Mouse (Mus musculus): ENCODE results near the gene Gm973.

Gm973 gene

GRCm38 (mm10) chr1:59516026-59516917 lies at the start of gene Gm973:
Gene Gm973, plus strand, starts transcription at chr1:59516264.
- peak; percentile 29 for DNase-seq

DNA sequence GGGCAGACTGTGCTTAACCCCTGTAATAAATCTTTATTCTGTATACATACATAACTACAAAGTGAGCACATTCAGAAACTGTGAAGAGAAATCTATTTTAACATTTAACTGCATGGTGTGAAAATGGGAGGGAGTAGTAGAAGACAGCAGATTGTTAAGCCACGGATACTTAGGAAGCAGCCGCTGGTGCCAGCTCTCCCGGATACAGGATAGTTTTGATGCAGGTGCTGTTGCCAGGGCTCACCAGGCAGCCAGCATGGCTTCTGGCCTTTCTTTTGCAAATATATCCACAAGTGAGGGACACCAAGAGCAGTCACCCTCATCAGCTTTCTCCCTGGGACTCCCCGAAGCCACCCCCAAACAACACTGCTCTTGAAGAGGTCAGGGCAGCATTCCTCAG lies 46.9 kb upstream of the Gm973 start:
- DNase-seq = no peak

GRCm38 (mm10) chr1:59470766-59471165 lies 45.3 kb upstream of the Gm973 start:
- no peak for DNase-seq

- DNase-seq = no peak
Measured at GRCm38 (mm10) chr1:59472368-59473180, 43.5 kb upstream of the Gm973 start.

- DNase-seq = no peak
Measured at GRCm38 (mm10) chr1:59473181-59473555, 42.9 kb upstream of the Gm973 start.

- DNase-seq = no peak
Measured at GRCm38 (mm10) chr1:59475618-59476017, 40.4 kb upstream of the Gm973 start.

- no peak for DNase-seq
Measured at GRCm38 (mm10) chr1:59478911-59479310, 37.2 kb upstream of the Gm973 start.

DNA sequence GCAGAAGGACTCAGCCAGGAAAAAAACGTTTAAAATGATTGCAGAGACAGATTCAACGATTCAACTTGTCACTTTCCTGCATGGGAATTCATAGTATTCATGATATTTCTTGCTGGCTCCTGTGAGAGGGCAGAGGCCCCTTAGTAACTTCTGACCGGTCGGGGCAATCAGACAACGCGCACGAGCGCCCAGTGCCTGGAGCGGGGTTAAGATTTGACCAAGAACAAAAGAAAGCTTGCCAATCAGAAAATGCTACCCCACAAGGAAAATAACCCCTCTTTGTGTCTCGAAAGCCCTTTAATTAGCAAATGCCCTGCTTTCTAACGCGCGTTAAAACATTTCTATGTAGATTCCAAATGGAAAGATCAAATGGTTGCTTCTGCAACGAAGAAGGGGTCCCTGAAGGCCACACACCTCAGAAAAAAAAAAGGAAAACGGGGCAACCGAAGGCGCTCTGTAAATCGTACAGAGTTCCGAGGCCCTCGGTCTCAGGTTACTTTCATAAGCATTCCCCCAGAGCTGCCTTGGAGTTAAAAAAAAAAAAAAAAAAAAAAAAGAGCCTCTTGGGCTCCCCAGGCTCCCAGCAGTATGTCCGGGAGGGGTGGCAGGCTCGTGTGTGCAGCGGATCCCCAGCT lies 35.1 kb upstream of the Gm973 start:
- DNase-seq = peak; percentile 17

DNA sequence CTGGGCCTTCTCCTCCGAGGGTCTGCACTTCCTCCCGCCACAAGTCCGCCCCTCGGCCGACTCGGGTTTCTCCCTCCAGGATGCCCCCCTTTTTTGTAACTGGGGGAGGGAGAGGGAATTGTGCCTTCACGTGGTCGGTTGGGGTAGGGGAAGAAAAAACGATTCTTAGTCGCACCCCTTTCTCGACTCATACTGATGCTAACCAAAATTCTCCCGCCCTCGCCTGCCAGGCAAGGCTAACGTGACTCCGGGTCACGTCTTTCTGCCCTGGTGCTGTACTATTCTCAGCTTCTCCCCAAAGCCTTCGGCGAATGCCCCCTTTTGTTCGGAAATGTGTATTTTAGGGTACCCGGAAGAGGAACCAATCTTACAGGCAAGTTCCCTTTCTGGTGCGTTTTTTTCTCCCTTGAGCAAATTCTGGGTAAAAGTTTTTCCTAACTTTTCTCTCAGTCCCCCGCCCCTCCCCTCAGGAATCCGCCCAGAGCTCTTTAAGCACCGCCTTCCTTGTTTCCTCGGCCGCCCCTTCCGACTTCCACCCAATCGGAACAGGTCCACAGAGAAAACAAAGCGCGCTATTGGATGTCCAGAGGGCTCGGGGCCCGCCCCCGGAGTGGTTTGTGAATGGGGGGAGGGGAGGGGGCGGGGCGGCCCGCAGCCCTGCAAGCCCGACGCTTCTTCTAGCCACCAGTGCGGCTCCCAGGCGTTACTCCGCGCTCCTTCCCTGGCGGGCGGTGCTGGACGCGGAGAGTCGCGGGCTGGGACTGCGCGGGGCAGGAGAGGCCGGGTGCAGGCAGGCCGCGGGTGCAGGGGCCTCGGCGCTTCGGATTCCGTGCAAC lies 34.4 kb upstream of the Gm973 start:
- DNase-seq = peak; percentile 92

GRCm38 (mm10) chr1:59482331-59482695 lies 33.8 kb upstream of the Gm973 start, which contains the start of gene Fzd7:
Gene Fzd7, plus strand, starts transcription at chr1:59482424.
- peak; percentile 67 for DNase-seq

DNA sequence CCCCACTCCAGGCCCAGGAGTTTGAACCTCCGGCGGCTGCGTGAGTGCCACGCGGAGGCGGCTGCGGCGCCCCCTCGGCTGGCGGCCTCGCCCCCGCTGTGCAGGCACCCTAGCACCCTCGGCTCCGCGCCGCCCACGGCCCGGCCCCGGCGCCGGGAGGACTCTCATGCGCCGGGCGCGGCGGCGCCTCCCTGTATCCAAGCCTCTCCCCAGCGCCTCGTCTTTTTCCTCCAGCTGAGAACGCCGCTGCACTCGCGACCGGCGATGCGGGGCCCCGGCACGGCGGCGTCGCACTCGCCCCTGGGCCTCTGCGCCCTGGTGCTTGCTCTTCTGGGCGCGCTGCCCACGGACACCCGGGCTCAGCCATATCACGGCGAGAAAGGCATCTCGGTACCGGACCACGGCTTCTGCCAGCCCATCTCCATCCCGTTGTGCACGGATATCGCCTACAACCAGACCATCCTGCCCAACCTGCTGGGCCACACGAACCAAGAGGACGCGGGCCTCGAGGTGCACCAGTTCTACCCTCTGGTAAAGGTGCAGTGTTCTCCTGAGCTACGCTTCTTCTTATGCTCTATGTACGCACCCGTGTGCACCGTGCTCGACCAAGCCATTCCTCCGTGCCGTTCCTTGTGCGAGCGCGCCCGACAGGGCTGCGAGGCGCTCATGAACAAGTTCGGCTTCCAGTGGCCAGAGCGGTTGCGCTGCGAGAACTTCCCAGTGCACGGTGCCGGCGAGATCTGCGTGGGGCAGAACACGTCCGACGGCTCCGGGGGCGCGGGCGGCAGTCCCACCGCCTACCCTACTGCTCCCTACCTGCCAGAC lies 33.2 kb upstream of the Gm973 start:
- DNase-seq = peak; percentile 73

DNA sequence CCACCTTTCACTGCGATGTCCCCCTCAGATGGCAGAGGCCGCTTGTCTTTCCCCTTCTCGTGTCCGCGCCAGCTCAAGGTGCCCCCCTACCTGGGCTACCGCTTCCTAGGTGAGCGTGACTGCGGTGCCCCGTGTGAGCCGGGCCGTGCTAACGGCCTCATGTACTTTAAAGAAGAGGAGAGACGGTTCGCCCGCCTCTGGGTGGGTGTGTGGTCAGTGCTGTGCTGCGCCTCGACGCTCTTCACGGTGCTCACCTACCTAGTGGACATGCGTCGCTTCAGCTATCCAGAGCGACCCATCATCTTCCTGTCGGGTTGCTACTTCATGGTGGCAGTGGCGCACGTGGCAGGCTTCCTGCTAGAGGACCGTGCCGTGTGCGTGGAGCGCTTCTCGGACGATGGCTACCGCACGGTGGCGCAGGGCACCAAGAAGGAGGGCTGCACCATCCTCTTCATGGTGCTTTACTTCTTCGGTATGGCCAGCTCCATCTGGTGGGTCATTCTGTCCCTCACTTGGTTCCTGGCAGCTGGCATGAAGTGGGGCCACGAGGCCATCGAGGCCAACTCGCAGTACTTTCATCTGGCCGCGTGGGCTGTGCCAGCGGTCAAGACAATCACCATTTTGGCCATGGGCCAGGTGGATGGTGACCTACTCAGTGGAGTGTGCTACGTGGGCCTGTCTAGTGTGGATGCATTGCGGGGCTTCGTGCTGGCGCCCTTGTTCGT lies 32.4 kb upstream of the Gm973 start:
- DNase-seq = peak; percentile 77

DNA sequence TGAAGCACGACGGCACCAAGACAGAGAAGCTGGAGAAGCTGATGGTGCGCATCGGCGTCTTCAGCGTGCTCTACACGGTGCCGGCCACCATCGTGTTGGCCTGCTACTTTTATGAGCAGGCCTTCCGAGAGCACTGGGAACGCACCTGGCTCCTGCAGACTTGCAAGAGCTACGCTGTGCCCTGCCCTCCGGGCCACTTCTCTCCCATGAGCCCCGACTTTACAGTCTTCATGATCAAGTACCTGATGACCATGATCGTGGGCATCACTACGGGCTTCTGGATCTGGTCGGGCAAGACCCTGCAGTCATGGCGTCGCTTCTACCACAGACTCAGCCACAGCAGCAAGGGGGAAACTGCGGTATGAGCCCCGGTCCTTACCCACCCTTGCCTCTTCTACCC lies 31.8 kb upstream of the Gm973 start:
- no peak for DNase-seq

DNA sequence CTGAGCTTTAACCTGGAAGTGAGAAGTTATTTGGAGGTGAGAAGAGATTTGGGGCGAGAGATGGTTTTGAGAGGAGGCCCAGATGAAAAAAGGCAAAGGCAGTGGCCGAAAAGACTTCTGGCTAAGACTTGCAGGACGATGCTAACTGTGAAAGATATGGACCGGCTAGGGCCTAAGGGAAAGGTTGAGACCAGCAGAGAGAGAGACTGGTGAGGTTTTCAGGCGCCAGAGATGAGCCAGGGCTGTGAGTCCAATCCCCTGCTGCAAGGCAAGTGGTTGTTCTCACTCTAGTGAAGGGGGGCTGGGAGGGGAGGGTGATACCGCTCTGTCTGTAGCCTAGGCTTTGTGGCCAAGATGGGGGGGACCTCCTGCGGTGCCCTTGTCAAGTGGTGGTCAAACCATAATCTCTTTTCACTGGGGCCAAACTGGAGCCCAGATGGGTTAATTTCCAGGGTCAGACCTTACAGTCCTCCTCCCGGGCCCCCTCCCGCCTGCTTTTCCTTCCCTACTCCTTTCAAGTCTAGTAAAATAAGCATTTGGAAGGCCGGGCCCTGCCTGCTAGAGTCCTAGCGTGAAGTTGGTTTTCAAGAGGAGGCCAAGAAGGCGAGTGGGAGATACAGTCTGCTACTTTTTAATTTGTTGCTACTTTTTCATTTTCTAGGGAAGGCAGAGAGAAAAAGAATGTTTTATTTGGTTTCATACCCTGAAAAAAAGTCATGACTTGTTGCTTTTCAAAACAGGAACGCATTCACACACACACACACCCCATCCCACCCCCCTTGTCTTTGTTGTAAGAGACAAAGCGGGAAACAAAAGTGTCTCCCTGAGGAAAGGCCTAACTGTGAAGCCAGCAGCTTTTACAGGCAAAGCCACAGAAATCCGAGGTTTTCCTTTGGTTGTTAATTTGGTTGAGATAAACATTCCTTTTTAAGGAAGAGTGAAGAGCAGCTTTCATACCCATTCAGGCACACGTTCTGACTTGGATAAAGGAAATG lies 31.0 kb upstream of the Gm973 start:
- DNase-seq = no peak

DNA sequence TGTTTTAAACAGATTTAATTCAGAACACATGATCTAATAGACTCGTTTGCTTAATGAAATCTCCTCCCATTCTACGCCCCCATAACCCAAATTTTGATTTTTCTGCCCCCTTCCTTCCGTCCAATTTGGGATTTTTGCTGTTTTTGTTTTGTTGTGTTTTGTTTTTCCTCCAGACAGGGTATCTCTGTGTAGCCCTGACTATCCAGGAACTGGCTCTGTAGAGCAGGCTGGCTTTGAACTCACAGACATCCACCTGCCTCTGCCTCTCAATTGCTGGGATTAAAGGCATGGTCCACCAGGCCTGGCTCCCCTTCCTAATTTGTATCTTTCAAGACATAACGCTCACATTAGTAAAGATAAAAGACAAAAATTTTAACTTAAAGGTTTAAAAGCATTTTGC lies 30.3 kb upstream of the Gm973 start:
- DNase-seq = no peak

- DNase-seq = no peak
Measured at GRCm38 (mm10) chr1:59487651-59488051, 28.4 kb upstream of the Gm973 start.

GRCm38 (mm10) chr1:59488481-59488880 lies 27.6 kb upstream of the Gm973 start:
- no peak for DNase-seq

- no peak for DNase-seq
Measured at GRCm38 (mm10) chr1:59488991-59489390, 27.1 kb upstream of the Gm973 start.

GRCm38 (mm10) chr1:59491517-59491916 lies 24.5 kb upstream of the Gm973 start:
- no peak for DNase-seq

DNA sequence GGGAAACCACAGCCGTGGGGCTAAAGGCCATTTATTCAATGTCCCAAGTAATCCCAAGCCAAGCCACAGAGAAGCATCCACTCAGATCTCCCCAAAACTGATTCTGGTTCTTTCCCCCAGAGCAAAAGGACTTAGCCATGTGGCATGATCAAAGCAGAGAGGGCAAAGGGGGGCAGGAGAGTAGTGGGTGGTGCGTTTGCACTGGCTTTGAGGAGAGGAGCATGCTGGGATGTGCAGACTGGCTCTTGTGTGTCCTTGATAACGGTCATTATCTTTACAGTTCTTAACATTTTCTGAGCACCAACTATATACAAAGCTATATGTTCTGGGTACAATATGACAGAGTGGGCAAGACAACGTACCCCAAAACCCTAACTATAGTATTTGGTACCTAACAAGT lies 23.6 kb upstream of the Gm973 start:
- DNase-seq = no peak

Measured in thymus, postnatal 4 days (tissue).